Mouse (Mus musculus): ENCODE results near the gene Sergef.

DNA sequence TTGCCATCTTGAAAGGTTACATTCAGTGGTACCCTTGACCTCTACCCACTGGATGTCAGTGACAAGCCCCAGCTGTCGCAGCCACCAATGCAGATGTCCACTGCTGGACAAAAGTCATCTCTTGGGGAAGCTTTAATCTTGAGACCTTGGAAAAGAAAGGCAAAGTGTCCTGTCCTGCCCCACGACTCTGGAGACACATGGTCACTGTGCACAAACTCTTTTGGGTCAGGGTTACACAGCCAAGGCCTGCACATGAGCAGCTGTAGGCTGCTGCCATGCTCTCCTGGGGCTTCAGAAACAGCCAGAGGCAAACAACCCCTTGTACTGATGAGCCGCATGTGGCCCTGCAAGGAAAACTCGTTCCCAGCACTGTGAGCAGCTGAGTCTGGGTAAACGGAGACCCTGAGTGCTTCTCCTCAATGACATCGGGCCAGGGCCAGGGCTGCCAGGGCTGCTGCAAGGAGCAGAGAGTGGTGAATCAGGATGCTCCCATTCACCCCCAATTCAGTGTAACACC, 27.1 kb downstream of the Sergef start:
- no peak for TF ChIP-seq CTCF (IDR thresholded peaks at IDR 0.05; ENCODE audit: insufficient read depth, low read depth, low read length)
- no peak for TF ChIP-seq POLR2A (IDR thresholded peaks at IDR 0.05; ENCODE audit: insufficient read depth, low read depth, low read length)

Measured in olfactory bulb, adult 2 months (tissue).